Mouse (Mus musculus): ENCODE measurements around the gene B4galt4. TPM values are rescaled to one million over a fixed set of nuclear protein-coding genes. Genes with fewer than 3 reads are reported as not detected.

The B4galt4 gene
- polyA plus RNA-seq, 1 experiment: 18.0 TPM

DNA sequence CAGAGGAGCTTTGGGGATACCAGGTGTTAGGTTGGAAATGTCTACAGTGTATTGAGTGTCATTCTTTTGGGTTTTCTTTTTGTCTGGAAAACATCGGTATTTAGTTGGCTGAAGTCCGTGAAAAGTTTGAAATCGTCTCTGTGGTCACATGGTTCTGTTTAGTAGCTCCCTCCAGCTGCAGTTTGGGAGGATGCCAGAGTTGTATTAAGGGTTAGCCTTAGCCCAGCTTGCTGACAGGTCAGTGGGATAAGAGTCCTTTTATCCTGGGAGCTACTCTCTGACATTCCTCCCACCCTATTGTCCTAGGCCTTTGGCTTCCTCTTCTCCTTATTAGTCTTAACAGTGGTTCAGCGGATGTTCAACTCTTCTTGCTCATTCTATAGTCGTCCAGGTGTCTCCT lies 19.9 kb downstream of the B4galt4 start:
- no peak for DNase-seq
- WGBS: 69% methylated on average over 5 of the region's 5 CpGs
- H3K4me3 ChIP-seq (replicated peaks; ENCODE audit: extremely low read depth, low read depth, low read length): no peak overlapping the region
- H3K4me1 ChIP-seq (ENCODE audit: control insufficient read depth, insufficient read depth, low read length): peaks cover 14% of the 10 kb centered on the region; the same call in 1 of the 2 replicates
- no peak for TF ChIP-seq CTCF (IDR thresholded peaks at IDR 0.05; ENCODE audit: insufficient read depth, low read length)
- no peak for TF ChIP-seq POLR2A (IDR thresholded peaks at IDR 0.05; ENCODE audit: borderline replicate concordance, extremely low read depth, low read depth, low read length)

GRCm38 (mm10) chr16:38762401-38762800 lies 20.3 kb downstream of the B4galt4 start:
- no peak overlapping the region for H3K4me3 ChIP-seq (replicated peaks; ENCODE audit: extremely low read depth, low read depth, low read length)
- 74% methylated on average over 8 of the region's 8 CpGs for WGBS
- TF ChIP-seq POLR2A (IDR thresholded peaks at IDR 0.05; ENCODE audit: borderline replicate concordance, extremely low read depth, low read depth, low read length): no peak
- no peak for TF ChIP-seq CTCF (IDR thresholded peaks at IDR 0.05; ENCODE audit: insufficient read depth, low read length)
- no peak for DNase-seq
- H3K4me1 ChIP-seq (ENCODE audit: control insufficient read depth, insufficient read depth, low read length): peaks cover 14% of the 10 kb centered on the region; the same call in 1 of the 2 replicates

DNA sequence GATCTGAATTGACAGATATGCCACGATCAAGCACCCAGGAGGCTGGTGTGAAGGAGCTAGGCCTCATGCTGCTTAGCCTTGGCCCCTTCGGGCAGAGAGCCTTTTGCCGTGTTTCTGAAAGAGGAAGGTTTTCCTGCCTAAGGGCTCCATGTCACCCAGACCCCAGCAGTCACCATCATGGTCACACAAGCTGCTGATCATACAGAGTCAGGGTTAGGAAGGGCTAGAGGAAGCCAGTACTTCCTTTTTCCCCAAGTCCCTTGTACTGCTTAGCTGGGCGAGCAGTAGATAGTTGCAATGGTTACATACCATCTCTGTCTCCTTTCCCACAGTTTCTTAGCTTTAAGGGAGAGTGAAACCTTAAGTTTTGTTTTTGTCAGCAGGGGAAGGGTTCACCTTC lies 21.4 kb downstream of the B4galt4 start:
- H3K4me1 ChIP-seq (ENCODE audit: control insufficient read depth, insufficient read depth, low read length): peaks cover 12% of the 10 kb centered on the region; the same call in 1 of the 2 replicates
- H3K4me3 ChIP-seq (replicated peaks; ENCODE audit: extremely low read depth, low read depth, low read length): no peak overlapping the region
- TF ChIP-seq POLR2A (IDR thresholded peaks at IDR 0.05; ENCODE audit: borderline replicate concordance, extremely low read depth, low read depth, low read length) (no peak), CTCF (IDR thresholded peaks at IDR 0.05; ENCODE audit: insufficient read depth, low read length) (no peak)
- DNase-seq: no peak
- 54% methylated on average over 4 of the region's 4 CpGs for WGBS

GRCm38 (mm10) chr16:38766671-38767070 lies 24.6 kb downstream of the B4galt4 start:
- H3K4me1 ChIP-seq (ENCODE audit: control insufficient read depth, insufficient read depth, low read length): peaks cover 9% of the 10 kb centered on the region; the same call in 1 of the 2 replicates
- no peak overlapping the region for H3K4me3 ChIP-seq (replicated peaks; ENCODE audit: extremely low read depth, low read depth, low read length)
- no peak for DNase-seq
- no peak for TF ChIP-seq CTCF (IDR thresholded peaks at IDR 0.05; ENCODE audit: insufficient read depth, low read length)
- no peak for TF ChIP-seq POLR2A (IDR thresholded peaks at IDR 0.05; ENCODE audit: borderline replicate concordance, extremely low read depth, low read depth, low read length)
- WGBS: 62% methylated on average over 3 of the region's 3 CpGs

DNA sequence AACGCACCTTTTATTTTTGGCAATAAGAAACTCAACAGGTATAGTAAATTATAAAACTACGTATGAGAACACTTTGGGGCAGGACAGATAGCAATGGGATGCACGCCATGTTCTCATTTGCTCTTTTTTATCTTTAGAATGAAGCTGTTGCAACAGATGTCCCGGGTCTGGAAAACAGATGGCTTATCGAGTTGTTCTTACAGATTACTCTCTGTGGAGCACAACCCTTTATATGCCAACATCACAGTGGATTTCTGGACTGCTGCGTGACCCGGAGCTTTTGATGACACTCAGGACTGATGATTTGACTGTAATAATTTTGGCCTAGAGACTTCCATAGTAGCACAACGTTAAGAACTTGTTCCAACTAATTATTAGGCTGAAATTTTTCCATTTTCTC lies 25.7 kb downstream of the B4galt4 start:
- TF ChIP-seq CTCF (IDR thresholded peaks at IDR 0.05; ENCODE audit: insufficient read depth, low read length) (no peak), POLR2A (IDR thresholded peaks at IDR 0.05; ENCODE audit: borderline replicate concordance, extremely low read depth, low read depth, low read length) (no peak)
- Histone ChIP-seq H3K4me3 (replicated peaks; ENCODE audit: extremely low read depth, low read depth, low read length) (no peak overlapping the region), H3K4me1 (ENCODE audit: control insufficient read depth, insufficient read depth, low read length) (peaks cover 10% of the 10 kb centered on the region)
- WGBS: 81% methylated on average over 8 of the region's 8 CpGs
- DNase-seq: no peak

DNA sequence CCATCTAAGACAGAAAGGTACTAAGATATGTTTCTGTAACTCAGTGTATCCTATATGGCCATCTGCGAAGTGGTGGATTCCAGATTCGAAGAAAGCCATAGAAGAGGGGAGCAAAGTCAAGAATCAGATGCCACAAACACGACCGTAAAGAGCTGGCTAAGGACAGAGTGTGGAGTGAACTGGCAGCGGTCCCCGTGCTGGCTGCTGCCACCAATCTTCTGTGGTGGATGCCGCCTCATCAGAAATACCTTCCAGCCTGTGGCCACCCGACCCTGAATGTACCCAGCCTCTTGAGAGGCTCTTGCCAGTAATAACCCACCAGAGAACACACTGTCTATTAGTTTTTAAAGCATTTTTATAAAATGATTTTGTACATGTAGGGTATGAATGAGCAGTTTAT lies 26.3 kb downstream of the B4galt4 start:
- H3K4me3 ChIP-seq (replicated peaks; ENCODE audit: extremely low read depth, low read depth, low read length): no peak overlapping the region
- TF ChIP-seq POLR2A (IDR thresholded peaks at IDR 0.05; ENCODE audit: borderline replicate concordance, extremely low read depth, low read depth, low read length) (no peak), CTCF (IDR thresholded peaks at IDR 0.05; ENCODE audit: insufficient read depth, low read length) (no peak)
- no peak for DNase-seq
- peaks cover 5% of the 10 kb centered on the region for H3K4me1 ChIP-seq (ENCODE audit: control insufficient read depth, insufficient read depth, low read length)
- 86% methylated on average over 8 of the region's 8 CpGs for WGBS

- 63% methylated on average over 9 of the region's 9 CpGs for WGBS
Observed at GRCm38 (mm10) chr16:38769529-38769928, 27.5 kb downstream of the B4galt4 start.

DNA sequence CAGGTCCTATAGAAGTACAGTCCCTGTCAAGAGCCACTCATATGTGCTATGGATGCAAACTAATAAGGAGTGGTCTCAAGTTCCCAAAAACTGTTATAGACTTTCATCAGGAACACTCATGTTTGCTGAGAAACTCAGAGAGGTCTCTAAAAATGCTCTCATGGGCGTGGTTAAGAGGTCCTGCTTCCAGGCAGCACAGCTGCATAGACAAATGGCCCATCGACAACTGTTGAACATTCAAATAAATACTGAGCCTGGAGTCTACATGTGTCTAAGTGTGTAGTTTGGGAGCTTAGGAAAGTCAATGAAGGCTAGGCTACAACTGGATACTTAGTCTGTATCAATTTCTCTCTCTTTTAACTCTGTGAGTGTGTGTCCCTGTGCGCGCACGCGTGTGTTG lies 29.1 kb downstream of the B4galt4 start:
- TF ChIP-seq POLR2A (IDR thresholded peaks at IDR 0.05; ENCODE audit: borderline replicate concordance, extremely low read depth, low read depth, low read length) (no peak), CTCF (IDR thresholded peaks at IDR 0.05; ENCODE audit: insufficient read depth, low read length) (no peak)
- 84% methylated on average over 6 of the region's 6 CpGs for WGBS
- H3K4me3 ChIP-seq (replicated peaks; ENCODE audit: extremely low read depth, low read depth, low read length): no peak overlapping the region
- H3K4me1 ChIP-seq (ENCODE audit: control insufficient read depth, insufficient read depth, low read length): peaks cover 3% of the 10 kb centered on the region
- no peak for DNase-seq

More at GRCm38 (mm10) chr16:38769529-38769928, 27.5 kb downstream of the B4galt4 start:
- TF ChIP-seq POLR2A (IDR thresholded peaks at IDR 0.05; ENCODE audit: borderline replicate concordance, extremely low read depth, low read depth, low read length): no peak
- Histone ChIP-seq H3K4me3 (replicated peaks; ENCODE audit: extremely low read depth, low read depth, low read length) (no peak overlapping the region), H3K4me1 (ENCODE audit: control insufficient read depth, insufficient read depth, low read length) (peaks cover 3% of the 10 kb centered on the region)
- no peak for DNase-seq

DNA sequence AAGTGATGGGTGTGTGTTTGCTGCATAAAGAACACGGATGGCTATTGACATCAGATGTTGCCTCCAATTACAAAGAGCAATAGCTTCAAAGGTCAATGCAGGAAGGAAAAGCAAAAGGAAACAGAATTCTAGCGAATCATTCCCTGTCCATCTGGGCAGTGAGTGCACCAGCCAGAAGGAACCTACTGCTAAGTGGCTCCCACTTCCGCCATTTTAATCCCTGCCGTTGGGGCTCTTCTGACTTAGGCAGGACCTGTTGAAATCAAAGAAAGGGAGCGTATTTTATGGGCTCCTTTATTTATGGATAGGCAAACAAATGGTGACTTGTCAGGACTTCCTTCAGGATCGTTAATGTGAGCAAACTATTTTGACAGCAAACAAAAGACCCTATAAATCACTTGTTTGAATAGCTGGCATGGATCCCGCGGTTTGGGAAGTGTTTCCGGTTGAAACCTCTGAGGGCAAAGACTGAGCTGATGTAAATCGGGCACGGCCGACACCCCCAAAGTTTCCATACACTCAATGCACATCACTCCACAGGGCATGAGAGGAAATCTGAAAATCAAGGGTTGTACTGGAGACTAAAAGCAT lies 30.9 kb downstream of the B4galt4 start:
- TF ChIP-seq CTCF (IDR thresholded peaks at IDR 0.05; ENCODE audit: insufficient read depth, low read length) (no peak), POLR2A (IDR thresholded peaks at IDR 0.05; ENCODE audit: borderline replicate concordance, extremely low read depth, low read depth, low read length) (no peak)
- Histone ChIP-seq H3K4me3 (replicated peaks; ENCODE audit: extremely low read depth, low read depth, low read length) (no peak overlapping the region), H3K4me1 (ENCODE audit: control insufficient read depth, insufficient read depth, low read length) (peaks cover 3% of the 10 kb centered on the region)
- no peak for DNase-seq
- 21% methylated on average over 12 of the region's 12 CpGs for WGBS

GRCm38 (mm10) chr16:38774964-38775746 lies 33.1 kb downstream of the B4galt4 start:
- 65% methylated on average over 7 of the region's 7 CpGs for WGBS
- TF ChIP-seq POLR2A (IDR thresholded peaks at IDR 0.05; ENCODE audit: borderline replicate concordance, extremely low read depth, low read depth, low read length): no peak
- no peak for TF ChIP-seq CTCF (IDR thresholded peaks at IDR 0.05; ENCODE audit: insufficient read depth, low read length)
- peaks cover 3% of the 10 kb centered on the region for H3K4me1 ChIP-seq (ENCODE audit: control insufficient read depth, insufficient read depth, low read length)
- no peak overlapping the region for H3K4me3 ChIP-seq (replicated peaks; ENCODE audit: extremely low read depth, low read depth, low read length)
- DNase-seq: no peak
